In genomic region chr3:123107830-123108549, GRCm38 (mm10) we compare ENCODE assay signal across 18 mouse cellular contexts.
A peak's percentile ranks its signal among the peaks of the same experiment; 100 is the strongest.
DNase-seq lines count a peak whose midpoint lies in the region; ATAC-seq and TF ChIP-seq lines count a peak whose summit lies in the region.
"Had no signal": no experiment of that assay in that cellular context is flagged by ENCODE, and none has a peak within 500 bp of the region (broad histone marks: within the 10 kb centered on the region; RNA-seq: fewer than 3 reads in every experiment).

No protein-coding gene starts in this region.

- H3K27ac ChIP-seq in gastrocnemius, adult 2 months, result peak overlapping the region; percentile 66
- no peak overlapping the region for H3K27ac ChIP-seq in kidney, adult 2 months (ENCODE audit: insufficient read depth, low read depth, low read length)
- H3K27ac ChIP-seq in kidney, embryonic 14.5 days (ENCODE audit: low read depth, low read length), result no peak overlapping the region
- H3K27ac ChIP-seq: forebrain, embryonic 10.5 days; midbrain, embryonic 13.5 days had no signal

- no peak for DNase-seq in gastrocnemius, adult 2 months
- DNase-seq in gastrocnemius, adult 18-20 months (ENCODE audit: low spot score), result no peak
- DNase-seq in kidney, adult 2 months, result peak; percentile 45
- DNase-seq in lung, postnatal 10 days, result peak; percentile 59
- DNase-seq in lung, postnatal 36 days, result no peak
- DNase-seq in left cerebral cortex, postnatal 14 days (ENCODE audit: low spot score in 2 of 2), result no peak
- DNase-seq in MN1 (ENCODE audit: low spot score), result no peak
- DNase-seq: cerebellum, adult 9-10 months; left cerebral cortex, postnatal 4 days; lung, adult 18-20 months; spleen, adult 18-20 months; thymus, adult 18-20 months had no signal

- H3K4me3 ChIP-seq in gastrocnemius, adult 2 months, result no peak overlapping the region
- no peak overlapping the region for H3K4me3 ChIP-seq in kidney, adult 2 months (ENCODE audit: insufficient read depth, low read depth, low read length)
- H3K4me3 ChIP-seq in kidney, embryonic 14.5 days (ENCODE audit: low read length), result no peak overlapping the region
- H3K4me3 ChIP-seq: forebrain, embryonic 10.5 days; midbrain, embryonic 13.5 days had no signal

- H3K9me3 ChIP-seq in kidney, embryonic 14.5 days (ENCODE audit: control insufficient read depth, low read length), result no peaks in the 10 kb centered on the region
- H3K9me3 ChIP-seq: forebrain, embryonic 10.5 days; G1E; midbrain, embryonic 13.5 days had no signal

- H3K4me2 ChIP-seq in kidney, embryonic 14.5 days (replicated peaks; ENCODE audit: low read depth, low read length), result no peak overlapping the region
- H3K4me2 ChIP-seq: midbrain, embryonic 13.5 days had no signal

- no peaks in the 10 kb centered on the region for H3K4me1 ChIP-seq in kidney, adult 2 months (ENCODE audit: control insufficient read depth, insufficient read depth, low read length)
- peaks cover 3% of the 10 kb centered on the region; the same call in 1 of the 2 replicates for H3K4me1 ChIP-seq in kidney, embryonic 14.5 days (ENCODE audit: control insufficient read depth, insufficient read depth, low read length)
- H3K4me1 ChIP-seq: forebrain, embryonic 10.5 days; midbrain, embryonic 13.5 days had no signal

- no peak for ATAC-seq in kidney, embryonic 14.5 days (ENCODE audit: low FRiP score, low TSS enrichment)
- ATAC-seq: activated CD4-positive, CD25-positive, alpha-beta regulatory T cell, adult 4 months; inflammation-experienced regulatory T-cells, adult 6 months; midbrain, embryonic 13.5 days had no signal

- H3K27me3 ChIP-seq in kidney, adult 2 months (replicated peaks; ENCODE audit: control insufficient read depth, insufficient read depth, low read length), result no peaks in the 10 kb centered on the region
- H3K27me3 ChIP-seq in kidney, embryonic 14.5 days (ENCODE audit: control insufficient read depth, insufficient read depth, low read length), result no peaks in the 10 kb centered on the region
- H3K27me3 ChIP-seq: midbrain, embryonic 13.5 days had no signal

- no peak for TF ChIP-seq POLR2A in kidney, adult 2 months (IDR thresholded peaks at IDR 0.05; ENCODE audit: low read depth, low read length)

- H3K36me3 ChIP-seq in kidney, adult 2 months (ENCODE audit: control insufficient read depth, insufficient read depth, low read length), result no peaks in the 10 kb centered on the region
- no peaks in the 10 kb centered on the region for H3K36me3 ChIP-seq in kidney, embryonic 14.5 days (ENCODE audit: control insufficient read depth, insufficient read depth, low read length)
- H3K36me3 ChIP-seq: forebrain, embryonic 10.5 days; G1E; midbrain, embryonic 13.5 days had no signal

- no peak for TF ChIP-seq CTCF in gastrocnemius, adult 2 months (IDR thresholded peaks at IDR 0.05)
- TF ChIP-seq CTCF in kidney, adult 2 months (conservative IDR thresholded peaks at IDR 0.05; ENCODE audit: insufficient read depth, insufficient read length, low read depth, low read length), result no peak

- WGBS in kidney, adult 2 months, result 54% methylated on average over 14 of the region's 14 CpGs
- 67% methylated on average over 14 of the region's 14 CpGs for WGBS in kidney, embryonic 14.5 days

- H3K9ac ChIP-seq in kidney, embryonic 14.5 days (ENCODE audit: low read depth, low read length), result no peak overlapping the region
- H3K9ac ChIP-seq: midbrain, embryonic 13.5 days had no signal

- intact Hi-C loops in gastrocnemius, adult 2 months (cut with DNase I), result loop anchor here (10.0 kb wide), 1 partner anchor 217 kb away; no protein-coding TSS in a partner anchor
- intact Hi-C loops in left cerebral cortex, postnatal 14 days (cut with DNase I), result no loop called here

Comparison
In these comparisons a context has a peak if more than half of its experiments do, and no peak if none do; other contexts are left out.
1. DNase-seq: peak in kidney, adult 2 months (single experiment) and lung, postnatal 10 days (single experiment); none in gastrocnemius, adult 2 months (single experiment), gastrocnemius, adult 18-20 months (single experiment), lung, postnatal 36 days (single experiment), left cerebral cortex, postnatal 14 days (0 of 2) and MN1 (single experiment).